Mouse (Mus musculus): ENCODE results near the gene Eif4e1b. TPM values are rescaled to one million over a fixed set of nuclear protein-coding genes. Genes with fewer than 3 reads are reported as not detected.

Gene Eif4e1b
- polyA plus RNA-seq, 1 experiment from 2014 or later = not detected

GRCm38 (mm10) chr13:54792259-54793230 lies 8.7 kb downstream of the Eif4e1b start:
- Histone ChIP-seq H3K9me3 (replicated peaks) (no peaks in the 10 kb centered on the region), H3K4me1 (replicated peaks) (peaks cover 16% of the 10 kb centered on the region), H3K4me2 (no peak overlapping the region), H3K9ac (no peak overlapping the region), H3K36me3 (no peaks in the 10 kb centered on the region), H3K27ac (no peak overlapping the region), H3K27me3 (peaks cover 56% of the 10 kb centered on the region), H3K4me3 (no peak overlapping the region)
- no peak for ATAC-seq (replicated peaks; ENCODE audit: insufficient number of reproducible peaks, insufficient read depth, low FRiP score, low read depth)
- WGBS = 16% methylated on average over 21 of the region's 21 CpGs

GRCm38 (mm10) chr13:54794002-54794577 lies 10.3 kb downstream of the Eif4e1b start:
- no peak overlapping the region for H3K4me2 ChIP-seq
- WGBS = 75% methylated on average over 16 of the region's 16 CpGs
- H3K27ac ChIP-seq = no peak overlapping the region
- H3K27me3 ChIP-seq = peaks cover 65% of the 10 kb centered on the region
- ATAC-seq (replicated peaks; ENCODE audit: insufficient number of reproducible peaks, insufficient read depth, low FRiP score, low read depth) = no peak
- H3K9ac ChIP-seq = no peak overlapping the region
- H3K9me3 ChIP-seq (replicated peaks) = no peaks in the 10 kb centered on the region
- H3K4me3 ChIP-seq = no peak overlapping the region
- no peaks in the 10 kb centered on the region for H3K36me3 ChIP-seq
- peaks cover 12% of the 10 kb centered on the region for H3K4me1 ChIP-seq (replicated peaks)

- Histone ChIP-seq H3K27me3 (peaks cover 63% of the 10 kb centered on the region), H3K27ac (no peak overlapping the region), H3K4me2 (no peak overlapping the region), H3K9ac (no peak overlapping the region), H3K4me3 (no peak overlapping the region), H3K4me1 (replicated peaks) (peaks cover 5% of the 10 kb centered on the region), H3K9me3 (replicated peaks) (no peaks in the 10 kb centered on the region), H3K36me3 (no peaks in the 10 kb centered on the region)
- no peak for ATAC-seq (replicated peaks; ENCODE audit: insufficient number of reproducible peaks, insufficient read depth, low FRiP score, low read depth)
- 51% methylated on average over 5 of the region's 5 CpGs for WGBS
These were observed 11.0 kb downstream of the Eif4e1b start for GRCm38 (mm10) chr13:54794843-54795242.

GRCm38 (mm10) chr13:54797356-54797755 lies 13.6 kb downstream of the Eif4e1b start:
- H3K4me1 ChIP-seq (replicated peaks) = no peaks in the 10 kb centered on the region
- no peak overlapping the region for H3K4me2 ChIP-seq
- no peaks in the 10 kb centered on the region for H3K9me3 ChIP-seq (replicated peaks)
- no peaks in the 10 kb centered on the region for H3K36me3 ChIP-seq
- WGBS = 33% methylated on average over 4 of the region's 4 CpGs
- no peak for ATAC-seq (replicated peaks; ENCODE audit: insufficient number of reproducible peaks, insufficient read depth, low FRiP score, low read depth)
- no peak overlapping the region for H3K9ac ChIP-seq
- peaks cover 47% of the 10 kb centered on the region for H3K27me3 ChIP-seq
- no peak overlapping the region for H3K4me3 ChIP-seq
- H3K27ac ChIP-seq = no peak overlapping the region

- ATAC-seq (replicated peaks; ENCODE audit: insufficient number of reproducible peaks, insufficient read depth, low FRiP score, low read depth) = no peak
- H3K27me3 ChIP-seq = peaks cover 40% of the 10 kb centered on the region
- WGBS = 69% methylated on average over 16 of the region's 16 CpGs
- no peak overlapping the region for H3K4me2 ChIP-seq
- H3K4me3 ChIP-seq = no peak overlapping the region
- no peaks in the 10 kb centered on the region for H3K4me1 ChIP-seq (replicated peaks)
- no peak overlapping the region for H3K27ac ChIP-seq
- no peaks in the 10 kb centered on the region for H3K9me3 ChIP-seq (replicated peaks)
- H3K9ac ChIP-seq = no peak overlapping the region
- no peaks in the 10 kb centered on the region for H3K36me3 ChIP-seq
These were observed 14.3 kb downstream of the Eif4e1b start for GRCm38 (mm10) chr13:54797861-54798643.

GRCm38 (mm10) chr13:54798740-54799139 lies 14.9 kb downstream of the Eif4e1b start:
- no peaks in the 10 kb centered on the region for H3K9me3 ChIP-seq (replicated peaks)
- ATAC-seq (replicated peaks; ENCODE audit: insufficient number of reproducible peaks, insufficient read depth, low FRiP score, low read depth) = no peak

GRCm38 (mm10) chr13:54799701-54800100 lies 15.9 kb downstream of the Eif4e1b start:
- Histone ChIP-seq H3K4me1 (replicated peaks) (no peaks in the 10 kb centered on the region), H3K36me3 (no peaks in the 10 kb centered on the region), H3K4me3 (0 out of 2 replicates have a peak overlapping the region, but pooled peaks have one; percentile 18), H3K9ac (no peak overlapping the region), H3K9me3 (replicated peaks) (no peaks in the 10 kb centered on the region), H3K27me3 (peaks cover 40% of the 10 kb centered on the region), H3K27ac (no peak overlapping the region), H3K4me2 (peak overlapping the region; percentile 55)
- WGBS = 8% methylated on average over 9 of the region's 9 CpGs
- no peak for ATAC-seq (replicated peaks; ENCODE audit: insufficient number of reproducible peaks, insufficient read depth, low FRiP score, low read depth)

More at GRCm38 (mm10) chr13:54798740-54799139, 14.9 kb downstream of the Eif4e1b start:
- no peak overlapping the region for H3K27ac ChIP-seq
- H3K4me3 ChIP-seq = no peak overlapping the region
- H3K4me1 ChIP-seq (replicated peaks) = no peaks in the 10 kb centered on the region
- peaks cover 39% of the 10 kb centered on the region for H3K27me3 ChIP-seq
- H3K9ac ChIP-seq = no peak overlapping the region
- WGBS = 49% methylated on average over 10 of the region's 10 CpGs
- H3K36me3 ChIP-seq = no peaks in the 10 kb centered on the region
- no peak overlapping the region for H3K4me2 ChIP-seq

- Histone ChIP-seq H3K27ac (no peak overlapping the region), H3K27me3 (peaks cover 45% of the 10 kb centered on the region), H3K36me3 (no peaks in the 10 kb centered on the region), H3K4me2 (no peak overlapping the region), H3K4me1 (replicated peaks) (no peaks in the 10 kb centered on the region), H3K9ac (no peak overlapping the region), H3K4me3 (no peak overlapping the region), H3K9me3 (replicated peaks) (no peaks in the 10 kb centered on the region)
- ATAC-seq (replicated peaks; ENCODE audit: insufficient number of reproducible peaks, insufficient read depth, low FRiP score, low read depth) = no peak
- 54% methylated on average over 4 of the region's 4 CpGs for WGBS
These were observed 16.4 kb downstream of the Eif4e1b start for GRCm38 (mm10) chr13:54800206-54800605.

- H3K36me3 ChIP-seq = no peaks in the 10 kb centered on the region
- H3K4me2 ChIP-seq = no peak overlapping the region
- no peak for ATAC-seq (replicated peaks; ENCODE audit: insufficient number of reproducible peaks, insufficient read depth, low FRiP score, low read depth)
- H3K4me3 ChIP-seq = no peak overlapping the region
- 76% methylated on average over 6 of the region's 6 CpGs for WGBS
- peaks cover 57% of the 10 kb centered on the region for H3K27me3 ChIP-seq
- H3K27ac ChIP-seq = no peak overlapping the region
- no peak overlapping the region for H3K9ac ChIP-seq
- no peaks in the 10 kb centered on the region for H3K9me3 ChIP-seq (replicated peaks)
- H3K4me1 ChIP-seq (replicated peaks) = no peaks in the 10 kb centered on the region
These were observed 19.2 kb downstream of the Eif4e1b start for GRCm38 (mm10) chr13:54803010-54803409.

- peaks cover 50% of the 10 kb centered on the region for H3K27me3 ChIP-seq
- no peak for ATAC-seq (replicated peaks; ENCODE audit: insufficient number of reproducible peaks, insufficient read depth, low FRiP score, low read depth)
These were observed 21.5 kb downstream of the Eif4e1b start for GRCm38 (mm10) chr13:54805134-54805838.

More at GRCm38 (mm10) chr13:54805134-54805838, 21.5 kb downstream of the Eif4e1b start:
- Histone ChIP-seq H3K9ac (no peak overlapping the region), H3K4me1 (replicated peaks) (no peaks in the 10 kb centered on the region), H3K4me3 (no peak overlapping the region), H3K4me2 (no peak overlapping the region), H3K27ac (no peak overlapping the region), H3K36me3 (no peaks in the 10 kb centered on the region), H3K9me3 (replicated peaks) (no peaks in the 10 kb centered on the region)
- WGBS = 40% methylated on average over 21 of the region's 21 CpGs
